Mouse (Mus musculus) urinary bladder, adult 2 months (tissue): ENCODE results near the gene Ankrd63. TPM values are rescaled to one million over a fixed set of nuclear protein-coding genes. Genes with fewer than 3 reads are reported as not detected.

Experiments
- DNase-seq: peaks from one replicate; pipeline ENCODE4 v3.0.0; 2022; ENCODE audit warnings: low spot score
- polyA plus RNA-seq: library from polyadenylated mRNA; depleted of rRNA; stranded (reverse); fragments of >200 nt; gene quantifications from 2 replicates; pipeline ENCODE4 v1.2.3, GENCODE M21; 2012; rRNA removed

Ankrd63 gene
- polyA plus RNA-seq, result 0.69 and 0.93 TPM in 2 replicates

DNA sequence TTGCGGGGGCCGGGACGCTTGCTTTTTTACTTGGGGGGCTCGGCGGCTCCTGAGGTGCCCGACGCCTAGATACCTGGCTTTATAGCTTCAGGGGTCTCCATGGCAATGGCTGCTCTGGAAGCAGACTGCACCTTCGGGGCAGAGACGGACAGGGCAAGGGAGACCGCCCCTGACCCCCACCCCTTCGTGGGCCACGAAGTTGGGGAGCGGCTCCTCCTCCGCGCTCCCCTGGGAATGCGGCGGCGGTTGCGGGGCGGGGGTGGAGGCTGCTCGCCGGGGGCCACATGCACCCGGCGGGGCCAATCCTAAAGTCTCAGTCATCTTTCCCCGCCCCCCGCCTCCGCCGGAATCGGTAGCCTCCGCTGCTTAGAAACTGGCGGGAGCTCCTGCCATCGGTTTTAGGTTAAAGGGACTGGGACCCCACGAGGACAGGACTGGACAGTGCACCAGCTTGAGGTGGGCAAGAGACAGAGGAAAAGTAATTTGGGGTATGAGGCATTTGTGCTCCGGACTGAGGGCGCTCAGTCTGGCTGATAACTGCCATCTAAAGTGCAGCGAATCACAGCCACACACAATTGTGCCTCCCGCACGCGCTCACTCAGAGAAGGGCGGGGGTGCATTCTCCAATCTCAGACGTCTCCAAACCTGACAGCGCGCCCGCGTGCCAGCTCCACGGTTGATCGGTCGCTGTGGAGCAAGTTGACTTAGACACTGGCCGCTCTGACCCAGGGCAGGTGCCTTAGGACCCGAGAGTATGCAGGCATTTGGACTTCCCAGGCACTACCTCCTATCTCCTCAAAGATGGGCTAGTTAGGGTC is at the start of gene Ankrd63:
Gene Ankrd63, minus strand, starts transcription at position 51 of the 818 bp plus-strand sequence.
- no peak for DNase-seq

- no peak for DNase-seq
These were observed 49.0 kb upstream of the Ankrd63 start for GRCm38 (mm10) chr2:118752792-118753108.

DNA sequence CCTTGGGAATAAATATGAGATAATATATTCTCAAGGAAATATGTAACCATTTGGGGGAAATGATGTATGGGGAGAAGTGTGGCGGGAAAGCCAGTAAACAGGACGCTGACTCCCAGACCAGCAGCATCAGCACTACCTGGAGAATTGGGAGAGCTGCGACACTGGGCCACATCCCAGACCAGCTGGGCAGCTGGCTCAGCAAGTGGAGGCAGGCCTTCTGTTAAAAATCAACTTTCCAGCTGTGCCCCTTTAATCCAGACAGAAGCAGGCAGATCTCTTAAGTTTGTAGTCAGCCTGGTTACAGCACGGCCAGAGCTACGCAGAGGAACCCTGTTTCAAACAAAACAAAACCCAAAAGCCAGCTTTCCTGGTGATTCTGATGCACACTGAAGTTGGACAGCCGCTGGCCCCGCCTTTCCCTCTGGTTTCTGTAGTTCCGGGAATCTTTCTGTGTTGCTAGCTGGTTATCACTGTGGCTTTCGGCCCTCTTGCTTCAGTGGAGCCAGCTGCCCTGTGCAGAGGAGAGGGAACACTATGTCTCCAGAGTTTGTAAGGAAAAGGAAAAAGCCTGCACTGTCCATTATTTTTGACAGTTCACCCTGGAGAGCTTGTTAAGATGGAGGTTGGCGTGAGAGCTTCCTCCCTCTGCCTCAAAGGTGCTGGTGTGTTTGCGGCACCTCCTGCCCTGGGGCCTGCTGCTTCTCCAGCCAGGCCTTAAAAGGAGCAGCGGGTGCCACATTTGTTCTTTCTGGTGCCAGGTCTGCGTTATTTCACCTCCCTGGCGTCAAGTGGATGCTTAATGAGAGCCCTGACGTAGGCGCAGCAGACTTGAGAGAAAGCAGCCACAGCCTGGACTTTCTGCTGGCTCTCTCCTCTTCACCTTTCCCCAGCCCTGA is 48.4 kb upstream of the Ankrd63 start:
- no peak for DNase-seq

DNA sequence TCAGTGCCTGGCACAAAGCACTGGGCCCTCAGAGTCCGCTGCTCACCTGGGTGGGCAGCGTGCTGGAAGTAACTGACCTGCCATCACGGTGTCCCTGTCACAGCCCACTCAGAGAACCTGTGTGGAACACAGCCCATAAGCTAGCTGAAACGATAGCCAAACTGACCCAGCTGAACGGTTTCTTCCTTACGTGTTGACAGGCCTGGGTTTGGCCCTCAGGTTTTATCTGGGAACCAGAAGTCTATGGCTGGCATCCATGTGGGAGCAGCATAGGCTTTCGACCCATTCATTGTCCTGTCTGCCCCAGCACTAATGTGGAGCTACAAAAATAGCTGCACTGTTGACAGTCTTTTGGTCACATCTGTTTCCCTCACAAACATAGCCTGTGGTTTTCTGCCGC is 46.7 kb upstream of the Ankrd63 start:
- no peak for DNase-seq

DNA sequence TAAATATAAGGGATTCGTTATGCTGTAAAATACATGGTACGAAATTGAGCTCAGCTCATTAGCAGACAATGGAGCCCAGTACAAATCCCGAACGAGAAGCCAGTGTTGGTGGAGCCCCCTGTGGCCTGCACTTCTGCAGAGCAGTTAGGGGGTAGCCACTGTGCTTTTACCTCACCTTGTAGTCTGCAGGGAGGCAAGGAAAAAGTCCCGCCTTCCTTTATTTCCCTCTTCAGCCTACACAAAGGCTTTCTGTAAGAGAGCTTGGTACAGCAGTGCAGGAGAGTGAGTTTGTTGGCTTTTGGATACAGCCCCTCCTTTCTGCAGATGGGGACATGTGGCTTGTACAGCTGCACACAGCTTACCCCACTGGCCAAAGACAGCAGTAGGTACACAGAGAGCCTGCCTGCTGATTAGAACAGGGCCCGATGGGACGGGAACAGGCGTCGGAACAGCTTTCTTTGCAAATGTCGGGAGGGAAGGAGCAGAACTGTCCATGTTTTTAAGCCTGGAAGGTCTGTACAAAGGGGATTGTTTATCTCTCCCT is 45.6 kb upstream of the Ankrd63 start:
- no peak for DNase-seq

GRCm38 (mm10) chr2:118747301-118747960 is 43.7 kb upstream of the Ankrd63 start:
- DNase-seq, result peak; percentile 22

DNA sequence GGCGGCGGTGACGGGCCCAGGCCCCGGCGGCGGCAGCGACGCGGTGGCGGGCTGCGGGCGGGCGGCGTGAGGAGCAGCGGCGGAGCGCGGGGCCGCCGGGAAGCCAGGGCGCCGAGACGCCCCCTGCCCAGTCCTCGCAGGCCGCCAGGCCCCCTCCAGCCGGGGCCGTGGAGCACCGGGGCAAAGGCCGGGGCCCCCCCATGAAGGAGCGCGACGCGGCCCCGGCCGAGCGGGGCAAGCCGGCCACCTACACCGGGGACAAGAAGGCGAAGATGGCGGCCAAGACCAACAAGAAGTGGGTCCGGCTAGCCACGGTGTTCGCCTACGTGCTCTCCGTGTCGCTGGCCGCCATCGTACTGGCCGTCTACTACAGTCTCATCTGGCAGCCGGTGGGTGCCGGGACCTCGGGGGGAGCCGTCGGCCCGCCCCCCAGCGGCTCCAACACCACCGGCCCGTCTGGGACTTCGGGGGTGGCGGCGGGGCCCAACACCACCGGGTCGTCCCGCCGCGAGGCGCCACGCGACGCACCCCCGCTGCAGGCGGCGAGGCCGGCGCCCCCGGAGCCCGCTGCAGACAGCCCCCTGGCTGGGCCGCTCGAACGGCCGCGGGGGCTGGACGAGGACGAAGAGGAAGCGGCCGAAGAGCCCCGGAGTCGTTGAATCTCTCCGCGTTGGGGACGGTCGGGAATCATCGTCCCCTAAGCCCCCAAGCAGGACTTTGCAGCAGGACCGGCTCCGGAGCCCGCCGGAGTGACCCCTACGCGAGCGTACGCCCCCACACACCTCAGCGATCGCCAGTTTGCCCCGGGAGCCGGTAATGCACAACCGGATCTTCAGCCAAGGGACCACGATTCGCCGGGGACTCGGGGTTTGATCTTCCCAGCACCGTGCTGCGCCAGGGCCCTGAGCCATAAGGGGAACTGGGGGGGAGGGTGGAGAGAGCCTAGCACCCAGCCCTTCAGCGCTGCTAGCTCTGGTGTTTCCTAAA is 42.4 kb upstream of the Ankrd63 start:
- peak; percentile 42 for DNase-seq

GRCm38 (mm10) chr2:118745232-118745884 is 41.6 kb upstream of the Ankrd63 start, which contains the start of gene Inafm2:
TSS of gene Inafm2 (plus strand) at chr2:118745758.
- DNase-seq, result peak; percentile 92

- no peak for DNase-seq
These were observed 40.9 kb upstream of the Ankrd63 start for GRCm38 (mm10) chr2:118744621-118745020.

GRCm38 (mm10) chr2:118743261-118743943 is 39.6 kb upstream of the Ankrd63 start:
- peak; percentile 18 for DNase-seq

- no peak for DNase-seq
These were observed 37.4 kb upstream of the Ankrd63 start for GRCm38 (mm10) chr2:118741183-118741582.

GRCm38 (mm10) chr2:118740341-118740740 is 36.6 kb upstream of the Ankrd63 start:
- no peak for DNase-seq

GRCm38 (mm10) chr2:118733341-118733740 is 29.6 kb upstream of the Ankrd63 start:
- DNase-seq, result peak; percentile 8

DNA sequence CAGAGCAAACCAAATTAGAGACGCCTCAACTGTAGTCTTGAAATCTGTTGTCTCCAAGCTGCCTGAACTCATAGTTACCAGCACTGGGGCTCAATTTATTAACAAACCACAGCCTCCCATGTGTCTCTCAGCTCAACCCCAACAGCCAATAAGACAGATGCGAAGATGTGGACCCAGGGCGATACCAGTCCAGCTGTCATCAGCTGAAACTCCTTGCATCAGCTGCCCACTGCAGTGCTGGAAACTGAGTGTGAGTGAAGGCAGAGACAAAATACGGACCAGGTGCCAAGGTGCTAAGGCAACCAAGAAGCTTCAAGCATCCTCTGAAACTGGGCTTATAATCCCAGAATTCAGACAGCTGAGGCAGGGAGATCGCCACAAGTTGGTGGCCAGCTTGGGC is 28.2 kb upstream of the Ankrd63 start:
- peak; percentile 7 for DNase-seq

DNA sequence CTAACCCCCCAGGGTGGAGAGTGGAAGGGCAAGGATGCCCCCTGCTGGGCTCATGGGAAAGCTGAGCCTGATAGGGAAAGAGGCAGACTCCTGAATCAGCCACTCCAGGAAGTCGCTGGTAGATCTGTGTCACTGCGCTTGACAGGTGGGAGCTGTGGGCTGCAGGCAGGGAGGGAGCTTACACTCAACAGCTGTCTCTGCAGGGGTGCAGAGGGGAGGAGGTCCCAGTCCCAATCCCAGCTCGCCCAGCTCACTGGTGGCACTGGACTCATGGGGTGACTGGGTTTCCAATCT is 26.8 kb upstream of the Ankrd63 start:
- peak; percentile 57 for DNase-seq

DNA sequence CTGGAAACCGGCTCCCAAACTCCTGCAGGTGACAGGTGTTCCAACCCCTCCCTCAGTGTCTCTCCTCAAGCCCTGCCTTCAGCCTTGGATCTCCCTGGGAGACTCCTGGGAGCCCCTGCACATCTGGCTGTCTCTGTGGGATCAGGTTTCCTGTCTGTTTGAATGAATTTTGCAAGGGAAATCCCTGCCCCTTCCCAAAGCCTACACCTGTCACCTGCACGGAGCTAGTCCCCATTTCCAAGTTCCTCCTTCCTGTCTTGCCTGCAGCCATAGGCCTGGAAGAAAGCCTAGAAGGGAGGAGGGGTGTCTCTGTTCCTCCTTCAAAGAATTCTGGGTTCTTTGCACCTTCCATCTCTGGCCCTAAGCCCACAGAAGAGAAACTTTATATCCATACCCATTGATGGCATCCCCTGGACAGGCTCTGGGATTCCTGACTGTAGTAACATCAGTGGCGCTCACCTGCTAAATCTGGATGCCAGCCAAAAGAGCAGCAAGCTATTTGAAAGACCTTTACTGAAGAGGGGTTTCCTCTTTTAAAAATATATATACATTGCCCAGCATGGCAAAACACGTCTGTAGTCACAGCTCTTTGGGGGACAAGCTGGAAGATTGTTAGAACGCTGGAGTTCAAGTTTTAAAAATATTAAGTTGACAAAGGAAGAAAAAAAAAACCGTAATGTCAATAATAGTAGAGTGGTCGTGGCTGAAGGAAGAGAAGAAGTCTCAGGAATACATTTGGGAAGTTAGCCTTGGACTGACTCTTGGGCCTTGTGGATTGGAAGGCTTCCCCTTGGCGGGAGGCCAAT is 26.3 kb upstream of the Ankrd63 start:
- peak; percentile 15 for DNase-seq

DNA sequence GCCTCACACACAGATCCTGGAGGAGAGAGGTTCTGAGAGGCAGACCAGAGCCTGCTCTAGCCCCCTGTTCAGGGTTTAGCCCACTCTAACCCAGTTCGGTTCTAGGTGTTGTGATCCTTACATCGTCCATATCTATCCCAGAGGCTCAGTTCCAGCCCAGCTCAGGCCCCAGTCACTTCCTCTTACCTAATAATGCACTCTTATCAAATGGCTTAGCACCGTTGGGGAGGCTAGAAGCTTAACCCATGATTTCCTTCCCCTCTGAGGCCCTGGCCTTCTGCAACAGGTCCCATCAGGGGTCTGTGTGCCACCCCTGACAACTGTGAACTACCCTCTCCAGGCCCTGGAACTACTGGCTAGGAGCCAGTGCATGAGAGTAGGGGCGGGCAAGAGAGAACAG is 25.4 kb upstream of the Ankrd63 start:
- peak; percentile 20 for DNase-seq

DNA sequence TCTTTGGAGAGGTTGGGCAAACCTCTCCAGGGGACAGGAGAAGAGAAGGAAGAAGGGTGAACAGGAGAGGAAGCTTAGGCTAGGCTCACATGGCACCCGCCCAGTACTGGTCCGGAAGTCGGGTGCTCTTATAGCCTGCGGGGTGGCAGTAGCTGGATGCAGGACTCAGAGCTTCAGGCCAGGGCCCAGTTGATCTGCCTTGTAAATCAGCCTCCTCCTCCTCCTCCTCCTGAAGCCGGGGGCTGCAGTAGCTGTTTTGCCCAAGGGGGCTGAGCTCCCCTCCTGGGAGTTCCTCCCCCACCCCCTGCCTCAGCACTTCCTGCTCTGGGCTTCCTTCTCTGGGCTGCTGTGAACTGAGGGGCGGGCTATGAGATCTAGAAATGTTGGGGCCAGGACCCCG is 24.6 kb upstream of the Ankrd63 start, which contains the start of gene Plcb2:
Gene Plcb2, minus strand, starts transcription at position 102 of the 400 bp plus-strand sequence.
- peak; percentile 17 for DNase-seq

GRCm38 (mm10) chr2:118727911-118728310 is 24.1 kb upstream of the Ankrd63 start:
- peak; percentile 13 for DNase-seq
